Mouse (Mus musculus): Measurements from ENCODE around the gene Trappc5. TPM values are rescaled to one million over a fixed set of nuclear protein-coding genes. Genes with fewer than 3 reads are reported as not detected.

The Trappc5 gene
- polyA plus RNA-seq, 1 experiment from 2014 or later, result 13.2 TPM

GRCm38 (mm10) chr8:3701491-3701890 lies 25.4 kb downstream of the Trappc5 start:
- H3K4me2 ChIP-seq, result no peak overlapping the region
- ATAC-seq (ENCODE audit: insufficient read depth), result no peak
- 85% methylated on average over 1 of the region's 1 CpGs for WGBS (ENCODE audit: insufficient replicate concordance)
- H3K36me3 ChIP-seq (replicated peaks), result no peaks in the 10 kb centered on the region
- no peak overlapping the region for H3K4me3 ChIP-seq (replicated peaks)
- no peak overlapping the region for H3K27ac ChIP-seq (replicated peaks)
- no peaks in the 10 kb centered on the region for H3K27me3 ChIP-seq
- no peak overlapping the region for H3K9ac ChIP-seq
- no peaks in the 10 kb centered on the region for H3K9me3 ChIP-seq (replicated peaks)
- no peaks in the 10 kb centered on the region for H3K4me1 ChIP-seq (replicated peaks)

GRCm38 (mm10) chr8:3705711-3706110 lies 29.6 kb downstream of the Trappc5 start:
- 0 out of 2 replicates have a peak, but pooled peaks cover 2% of the 10 kb centered on the region for H3K4me1 ChIP-seq (replicated peaks)

GRCm38 (mm10) chr8:3707611-3708010 lies 31.5 kb downstream of the Trappc5 start:
- Histone ChIP-seq H3K36me3 (replicated peaks) (no peaks in the 10 kb centered on the region), H3K27me3 (no peaks in the 10 kb centered on the region), H3K4me3 (replicated peaks) (no peak overlapping the region), H3K9ac (no peak overlapping the region), H3K9me3 (replicated peaks) (no peaks in the 10 kb centered on the region), H3K27ac (replicated peaks) (no peak overlapping the region), H3K4me1 (replicated peaks) (0 out of 2 replicates have a peak, but pooled peaks cover 4% of the 10 kb centered on the region), H3K4me2 (no peak overlapping the region)
- no peak for ATAC-seq (ENCODE audit: insufficient read depth)
- 53% methylated on average over 7 of the region's 7 CpGs for WGBS (ENCODE audit: insufficient replicate concordance)

More at GRCm38 (mm10) chr8:3705711-3706110, 29.6 kb downstream of the Trappc5 start:
- no peak for ATAC-seq (ENCODE audit: insufficient read depth)
- Histone ChIP-seq H3K9me3 (replicated peaks) (no peaks in the 10 kb centered on the region), H3K4me3 (replicated peaks) (no peak overlapping the region), H3K27ac (replicated peaks) (no peak overlapping the region), H3K36me3 (replicated peaks) (no peaks in the 10 kb centered on the region), H3K27me3 (no peaks in the 10 kb centered on the region), H3K9ac (no peak overlapping the region), H3K4me2 (no peak overlapping the region)
- 24% methylated on average over 4 of the region's 4 CpGs for WGBS (ENCODE audit: insufficient replicate concordance)

DNA sequence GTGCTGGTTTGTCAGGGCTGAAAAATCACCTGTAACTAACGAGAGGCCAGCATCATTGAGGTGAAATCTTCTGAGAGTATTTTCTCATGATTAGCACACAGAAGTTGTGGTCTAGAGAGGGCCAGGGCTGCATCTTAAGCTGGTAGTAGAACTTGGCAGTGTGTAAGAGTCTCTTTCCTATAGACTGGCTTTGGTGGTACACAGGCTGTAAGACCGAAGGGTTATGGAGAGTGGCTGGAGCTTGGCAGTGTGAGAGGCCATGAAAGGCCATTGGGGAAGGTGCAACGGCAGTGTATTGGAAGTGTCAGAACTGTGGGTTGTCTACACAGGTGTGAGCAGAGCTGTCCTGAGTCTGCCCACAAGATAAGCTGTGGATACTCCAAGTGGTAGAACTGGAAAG lies 34.2 kb downstream of the Trappc5 start:
- Histone ChIP-seq H3K4me2 (no peak overlapping the region), H3K9me3 (replicated peaks) (no peaks in the 10 kb centered on the region), H3K4me1 (replicated peaks) (0 out of 2 replicates have a peak, but pooled peaks cover 4% of the 10 kb centered on the region), H3K27me3 (no peaks in the 10 kb centered on the region), H3K36me3 (replicated peaks) (no peaks in the 10 kb centered on the region), H3K27ac (replicated peaks) (no peak overlapping the region), H3K9ac (no peak overlapping the region), H3K4me3 (replicated peaks) (no peak overlapping the region)
- 42% methylated on average over 3 of the region's 3 CpGs for WGBS (ENCODE audit: insufficient replicate concordance)
- ATAC-seq (ENCODE audit: insufficient read depth), result no peak

GRCm38 (mm10) chr8:3711646-3712045 lies 35.5 kb downstream of the Trappc5 start:
- H3K4me3 ChIP-seq (replicated peaks), result no peak overlapping the region
- H3K27ac ChIP-seq (replicated peaks), result no peak overlapping the region
- WGBS (ENCODE audit: insufficient replicate concordance), result 3% methylated on average over 2 of the region's 2 CpGs
- H3K9ac ChIP-seq, result no peak overlapping the region
- no peak overlapping the region for H3K4me2 ChIP-seq
- no peaks in the 10 kb centered on the region for H3K27me3 ChIP-seq
- ATAC-seq (ENCODE audit: insufficient read depth), result no peak
- H3K4me1 ChIP-seq (replicated peaks), result 0 out of 2 replicates have a peak, but pooled peaks cover 4% of the 10 kb centered on the region
- H3K9me3 ChIP-seq (replicated peaks), result no peaks in the 10 kb centered on the region
- no peaks in the 10 kb centered on the region for H3K36me3 ChIP-seq (replicated peaks)

- no peaks in the 10 kb centered on the region for H3K4me1 ChIP-seq (replicated peaks)
- WGBS (ENCODE audit: insufficient replicate concordance), result 61% methylated on average over 12 of the region's 12 CpGs
- 0 out of 2 replicates have a peak, but pooled peaks have one; percentile 18 for ATAC-seq (ENCODE audit: insufficient read depth)
- H3K9ac ChIP-seq, result no peak overlapping the region
- no peak overlapping the region for H3K4me2 ChIP-seq
- no peaks in the 10 kb centered on the region; the same call in 1 of the 2 replicates for H3K27me3 ChIP-seq
- no peaks in the 10 kb centered on the region for H3K36me3 ChIP-seq (replicated peaks)
- H3K27ac ChIP-seq (replicated peaks), result no peak overlapping the region
- H3K4me3 ChIP-seq (replicated peaks), result no peak overlapping the region
- no peaks in the 10 kb centered on the region for H3K9me3 ChIP-seq (replicated peaks)
These were observed 41.3 kb downstream of the Trappc5 start for GRCm38 (mm10) chr8:3717321-3717954.

GRCm38 (mm10) chr8:3718559-3718958 lies 42.5 kb downstream of the Trappc5 start:
- Histone ChIP-seq H3K36me3 (replicated peaks) (no peaks in the 10 kb centered on the region), H3K9me3 (replicated peaks) (no peaks in the 10 kb centered on the region), H3K4me3 (replicated peaks) (no peak overlapping the region), H3K27ac (replicated peaks) (no peak overlapping the region), H3K27me3 (no peaks in the 10 kb centered on the region; the same call in 1 of the 2 replicates), H3K9ac (no peak overlapping the region), H3K4me1 (replicated peaks) (no peaks in the 10 kb centered on the region), H3K4me2 (no peak overlapping the region)
- no peak for ATAC-seq (ENCODE audit: insufficient read depth)
- 11% methylated on average over 14 of the region's 14 CpGs for WGBS (ENCODE audit: insufficient replicate concordance)

- no peak within 1 kb of the TSS for H3K9ac ChIP-seq
- H3K4me2 ChIP-seq, result no peak within 1 kb of the TSS
- no peak for ATAC-seq (ENCODE audit: insufficient read depth)
- no peaks in the 10 kb centered on the region for H3K9me3 ChIP-seq (replicated peaks)
- no peak within 1 kb of the TSS for H3K27ac ChIP-seq (replicated peaks)
- H3K4me3 ChIP-seq (replicated peaks), result no peak within 1 kb of the TSS
- H3K27me3 ChIP-seq, result no peaks in the 10 kb centered on the region; the same call in 1 of the 2 replicates
- no peaks in the 10 kb centered on the region for H3K4me1 ChIP-seq (replicated peaks)
- 44% methylated on average over 5 of the region's 5 CpGs for WGBS (ENCODE audit: insufficient replicate concordance)
- H3K36me3 ChIP-seq (replicated peaks), result no peaks in the 10 kb centered on the region
These were observed 44.5 kb downstream of the Trappc5 start, which contains the start of gene Clec4g for GRCm38 (mm10) chr8:3720551-3720950. Gene Clec4g (minus strand): TSS chr8:3720651.

- Histone ChIP-seq H3K4me3 (replicated peaks) (no peak overlapping the region), H3K4me1 (replicated peaks) (no peaks in the 10 kb centered on the region), H3K27me3 (no peaks in the 10 kb centered on the region; the same call in 1 of the 2 replicates), H3K27ac (replicated peaks) (no peak overlapping the region), H3K36me3 (replicated peaks) (no peaks in the 10 kb centered on the region), H3K9ac (no peak overlapping the region), H3K4me2 (no peak overlapping the region), H3K9me3 (replicated peaks) (no peaks in the 10 kb centered on the region)
- WGBS (ENCODE audit: insufficient replicate concordance), result 50% methylated on average over 1 of the region's 1 CpGs
- ATAC-seq (ENCODE audit: insufficient read depth), result no peak
These were observed 44.9 kb downstream of the Trappc5 start for GRCm38 (mm10) chr8:3721041-3721440.

Other genes with a start within 250 kb of the Trappc5 start
- 6.7 and 8.0 TPM in 2 replicates for gene Pex11g, start 208.6 kb upstream of the Trappc5 start, polyA plus RNA-seq (2015; fragmentation: Nextera tagmentation; extraction: Ambion mirVana)
- gene Tex45, start 205.4 kb upstream of the Trappc5 start, polyA plus RNA-seq (2015; fragmentation: Nextera tagmentation; extraction: Ambion mirVana), result not detected in 2 replicates
- gene Zfp358, start 183.2 kb upstream of the Trappc5 start, polyA plus RNA-seq (2015; fragmentation: Nextera tagmentation; extraction: Ambion mirVana), result 4.8 and 5.8 TPM in 2 replicates
- 21.4 and 25.0 TPM in 2 replicates for gene Mcoln1, start 175.8 kb upstream of the Trappc5 start, polyA plus RNA-seq (2015; fragmentation: Nextera tagmentation; extraction: Ambion mirVana)
- 9.2 and 11.9 TPM in 2 replicates for gene Pnpla6, start 160.9 kb upstream of the Trappc5 start, polyA plus RNA-seq (2015; fragmentation: Nextera tagmentation; extraction: Ambion mirVana)
- gene C330021F23Rik, start 108.3 kb upstream of the Trappc5 start, polyA plus RNA-seq (2015; fragmentation: Nextera tagmentation; extraction: Ambion mirVana), result 4.3 and 4.4 TPM in 2 replicates
- gene Camsap3, start 89.0 kb upstream of the Trappc5 start, polyA plus RNA-seq (2015; fragmentation: Nextera tagmentation; extraction: Ambion mirVana), result 1.7 and 1.9 TPM in 2 replicates
- gene Xab2, start 55.0 kb upstream of the Trappc5 start, polyA plus RNA-seq (2015; fragmentation: Nextera tagmentation; extraction: Ambion mirVana), result 27.3 and 31.0 TPM in 2 replicates
- 49.8 and 72.1 TPM in 2 replicates for gene Pet100, start 54.8 kb upstream of the Trappc5 start, polyA plus RNA-seq (2015; fragmentation: Nextera tagmentation; extraction: Ambion mirVana)
- gene Pcp2, start 50.8 kb upstream of the Trappc5 start, polyA plus RNA-seq (2015; fragmentation: Nextera tagmentation; extraction: Ambion mirVana), result 0.09 and 0.22 TPM in 2 replicates
- 49.8 and 50.7 TPM in 2 replicates for gene Stxbp2, start 45.3 kb upstream of the Trappc5 start, polyA plus RNA-seq (2015; fragmentation: Nextera tagmentation; extraction: Ambion mirVana)
- not detected in 2 replicates for gene Retn, start 20.5 kb upstream of the Trappc5 start, polyA plus RNA-seq (2015; fragmentation: Nextera tagmentation; extraction: Ambion mirVana)
- 8.2 and 8.9 TPM in 2 replicates for gene Mcemp1, start 10.5 kb upstream of the Trappc5 start, polyA plus RNA-seq (2015; fragmentation: Nextera tagmentation; extraction: Ambion mirVana)
- gene Fcor, start 3.9 kb upstream of the Trappc5 start, polyA plus RNA-seq (2015; fragmentation: Nextera tagmentation; extraction: Ambion mirVana), result 2.6 and 3.5 TPM in 2 replicates
- gene Fcer2a, start 17.9 kb downstream of the Trappc5 start, polyA plus RNA-seq (2015; fragmentation: Nextera tagmentation; extraction: Ambion mirVana), result 0.05 and 0.08 TPM in 2 replicates
- 6.7 and 9.3 TPM in 2 replicates for gene Clec4g, start 44.4 kb downstream of the Trappc5 start, polyA plus RNA-seq (2015; fragmentation: Nextera tagmentation; extraction: Ambion mirVana)
- 0.18 and 0.23 TPM in 2 replicates for gene Cd209a, start 72.7 kb downstream of the Trappc5 start, polyA plus RNA-seq (2015; fragmentation: Nextera tagmentation; extraction: Ambion mirVana)
- not detected in 2 replicates for gene Cd209e, start 178.0 kb downstream of the Trappc5 start, polyA plus RNA-seq (2015; fragmentation: Nextera tagmentation; extraction: Ambion mirVana)
- gene Cd209d, start 202.3 kb downstream of the Trappc5 start, polyA plus RNA-seq (2015; fragmentation: Nextera tagmentation; extraction: Ambion mirVana), result 0.13 TPM in 1 of 2 replicates, not detected in the other

Measured in liver, embryonic 15.5 days (tissue).